Mouse (Mus musculus): ENCODE measurements at regions not wholly inside any gene's neighbourhood (a gene's known extent, or its start where the extent isn't known, plus 50 kb on each side); places are given as distances from the start of the nearest gene placed in this dataset.

DNA sequence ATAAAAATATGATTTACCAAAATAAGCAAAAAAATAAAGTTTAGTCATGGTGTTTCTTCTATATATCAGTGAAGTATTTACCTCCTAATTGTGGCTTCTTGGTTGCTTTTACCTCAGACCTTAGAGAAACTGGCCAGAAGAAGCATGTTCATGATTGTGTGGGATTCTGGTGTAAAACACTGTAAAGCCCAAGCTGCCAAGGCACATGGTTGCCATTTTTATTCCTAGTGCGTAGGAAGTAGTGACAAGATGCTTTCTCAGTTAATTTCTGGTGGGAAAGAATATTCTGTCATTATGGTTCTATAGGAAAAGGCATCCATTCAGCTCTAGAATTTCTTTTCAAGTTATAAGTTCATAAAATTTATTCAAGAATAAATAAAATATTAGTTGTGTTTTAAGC lies 805.2 kb downstream of the Olfm4 start:
- H3K9ac ChIP-seq (ENCODE audit: low read length): no peak overlapping the region
- ATAC-seq (replicated peaks; ENCODE audit: extremely low read depth, insufficient read depth, low FRiP score): no peak
- WGBS: 68% methylated on average over 1 of the region's 1 CpGs
- no peak overlapping the region for H3K4me2 ChIP-seq (ENCODE audit: low read depth, low read length)
- H3K4me1 ChIP-seq (ENCODE audit: control insufficient read depth, insufficient read depth, low read length): no peaks in the 10 kb centered on the region
- H3K4me3 ChIP-seq (ENCODE audit: low read length): no peak overlapping the region
- no peaks in the 10 kb centered on the region for H3K27me3 ChIP-seq (ENCODE audit: control insufficient read depth, insufficient read depth, low read length)
- no peaks in the 10 kb centered on the region for H3K9me3 ChIP-seq (replicated peaks; ENCODE audit: control insufficient read depth, low read length)
- no peak overlapping the region for H3K27ac ChIP-seq (ENCODE audit: low read length)
- no peaks in the 10 kb centered on the region for H3K36me3 ChIP-seq (ENCODE audit: control insufficient read depth, insufficient read depth)

DNA sequence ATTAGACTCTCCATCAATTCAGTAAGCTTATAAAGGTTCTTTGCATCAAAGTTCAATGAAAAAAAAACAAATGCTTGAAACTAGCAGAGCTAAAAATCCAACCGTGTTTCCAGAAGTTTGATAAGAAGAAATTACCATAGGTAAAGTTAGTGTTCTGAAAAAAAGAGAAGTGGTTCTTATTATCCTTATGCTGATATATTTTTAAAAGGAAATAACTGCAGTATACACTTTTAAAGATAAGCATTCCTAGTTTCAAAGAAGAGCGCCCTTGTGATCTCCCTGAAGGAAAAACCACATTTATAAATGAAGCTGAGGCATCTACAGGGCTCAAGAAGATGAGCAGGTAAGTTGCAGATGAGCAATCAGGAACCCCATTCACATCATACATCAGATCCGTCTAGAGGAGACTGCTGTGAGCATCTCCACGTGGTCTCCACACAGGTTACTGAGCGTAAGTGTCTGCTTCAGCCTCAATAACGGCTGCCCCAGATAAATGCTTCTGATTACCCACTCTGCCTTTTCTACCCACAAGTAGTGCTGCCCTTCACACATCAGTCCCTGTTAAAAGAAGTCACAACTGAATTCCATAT lies 815.6 kb downstream of the Olfm4 start:
- Histone ChIP-seq H3K9me3 (replicated peaks; ENCODE audit: control insufficient read depth, low read length) (no peaks in the 10 kb centered on the region), H3K4me3 (ENCODE audit: low read length) (no peak overlapping the region), H3K4me2 (ENCODE audit: low read depth, low read length) (no peak overlapping the region), H3K4me1 (ENCODE audit: control insufficient read depth, insufficient read depth, low read length) (no peaks in the 10 kb centered on the region), H3K36me3 (ENCODE audit: control insufficient read depth, insufficient read depth) (no peaks in the 10 kb centered on the region), H3K27me3 (ENCODE audit: control insufficient read depth, insufficient read depth, low read length) (no peaks in the 10 kb centered on the region), H3K9ac (ENCODE audit: low read length) (no peak overlapping the region), H3K27ac (ENCODE audit: low read length) (no peak overlapping the region)
- WGBS: 72% methylated on average over 6 of the region's 6 CpGs
- ATAC-seq (replicated peaks; ENCODE audit: extremely low read depth, insufficient read depth, low FRiP score): no peak

- Histone ChIP-seq H3K9ac (ENCODE audit: low read length) (no peak overlapping the region), H3K36me3 (ENCODE audit: control insufficient read depth, insufficient read depth) (no peaks in the 10 kb centered on the region), H3K27ac (ENCODE audit: low read length) (no peak overlapping the region), H3K4me3 (ENCODE audit: low read length) (no peak overlapping the region), H3K27me3 (ENCODE audit: control insufficient read depth, insufficient read depth, low read length) (no peaks in the 10 kb centered on the region), H3K9me3 (replicated peaks; ENCODE audit: control insufficient read depth, low read length) (no peaks in the 10 kb centered on the region), H3K4me1 (ENCODE audit: control insufficient read depth, insufficient read depth, low read length) (no peaks in the 10 kb centered on the region), H3K4me2 (ENCODE audit: low read depth, low read length) (no peak overlapping the region)
- ATAC-seq (replicated peaks; ENCODE audit: extremely low read depth, insufficient read depth, low FRiP score): no peak
- WGBS: 65% methylated on average over 3 of the region's 3 CpGs
These were observed 846.6 kb downstream of the Olfm4 start for GRCm38 (mm10) chr14:80830476-80830875.

GRCm38 (mm10) chr14:80844550-80844949 lies 860.7 kb downstream of the Olfm4 start:
- H3K27me3 ChIP-seq (ENCODE audit: control insufficient read depth, insufficient read depth, low read length): no peaks in the 10 kb centered on the region
- no peak overlapping the region for H3K9ac ChIP-seq (ENCODE audit: low read length)
- ATAC-seq (replicated peaks; ENCODE audit: extremely low read depth, insufficient read depth, low FRiP score): no peak
- H3K4me2 ChIP-seq (ENCODE audit: low read depth, low read length): no peak overlapping the region
- no peaks in the 10 kb centered on the region for H3K36me3 ChIP-seq (ENCODE audit: control insufficient read depth, insufficient read depth)
- WGBS: 76% methylated on average over 4 of the region's 4 CpGs
- no peaks in the 10 kb centered on the region for H3K9me3 ChIP-seq (replicated peaks; ENCODE audit: control insufficient read depth, low read length)
- no peak overlapping the region for H3K27ac ChIP-seq (ENCODE audit: low read length)
- H3K4me1 ChIP-seq (ENCODE audit: control insufficient read depth, insufficient read depth, low read length): no peaks in the 10 kb centered on the region
- no peak overlapping the region for H3K4me3 ChIP-seq (ENCODE audit: low read length)

DNA sequence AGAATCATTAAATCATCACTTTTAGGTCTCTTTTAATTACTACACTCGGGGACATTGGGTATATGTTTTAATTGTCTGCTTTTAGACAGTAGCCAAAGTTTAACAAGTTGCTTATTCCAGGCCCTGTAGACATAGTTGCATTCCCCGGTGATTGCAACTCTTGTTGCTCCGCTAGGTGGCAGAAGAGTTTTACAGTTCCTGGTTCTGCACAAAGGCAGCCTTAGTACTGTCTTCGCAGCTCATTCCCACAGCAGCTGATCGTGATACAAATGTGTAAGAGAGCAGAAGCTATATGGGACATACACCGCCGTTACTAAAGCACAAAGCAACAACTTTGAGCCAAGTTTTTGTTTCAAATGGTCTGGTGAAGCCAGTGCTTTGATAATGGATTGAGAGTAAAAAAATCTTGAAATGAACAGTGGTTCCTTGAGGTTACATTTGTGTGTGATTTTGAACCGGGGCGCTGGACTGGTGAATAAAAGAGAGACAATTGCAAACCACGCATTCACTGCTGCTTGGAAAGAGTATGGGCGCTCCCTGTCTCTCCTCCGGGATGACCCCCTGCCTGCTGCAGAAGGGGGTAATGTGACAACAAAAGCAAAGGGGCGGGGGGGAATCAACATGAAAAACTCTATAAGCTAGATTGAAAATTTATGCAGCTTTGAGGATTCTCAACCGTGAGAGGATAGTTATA lies 861.8 kb downstream of the Olfm4 start:
- Histone ChIP-seq H3K4me3 (ENCODE audit: low read length) (no peak overlapping the region), H3K9me3 (replicated peaks; ENCODE audit: control insufficient read depth, low read length) (no peaks in the 10 kb centered on the region), H3K36me3 (ENCODE audit: control insufficient read depth, insufficient read depth) (no peaks in the 10 kb centered on the region), H3K27me3 (ENCODE audit: control insufficient read depth, insufficient read depth, low read length) (no peaks in the 10 kb centered on the region), H3K27ac (ENCODE audit: low read length) (no peak overlapping the region), H3K4me2 (ENCODE audit: low read depth, low read length) (peak overlapping the region; percentile 7; the same call in 1 of the 2 replicates), H3K4me1 (ENCODE audit: control insufficient read depth, insufficient read depth, low read length) (no peaks in the 10 kb centered on the region), H3K9ac (ENCODE audit: low read length) (no peak overlapping the region)
- ATAC-seq (replicated peaks; ENCODE audit: extremely low read depth, insufficient read depth, low FRiP score): peak; percentile 67
- 28% methylated on average over 14 of the region's 14 CpGs for WGBS

- 90% methylated on average over 9 of the region's 9 CpGs for WGBS
- ATAC-seq (replicated peaks; ENCODE audit: extremely low read depth, insufficient read depth, low FRiP score): no peak
These were observed 862.7 kb downstream of the Olfm4 start for GRCm38 (mm10) chr14:80846420-80847083.

More at GRCm38 (mm10) chr14:80846420-80847083, 862.7 kb downstream of the Olfm4 start:
- Histone ChIP-seq H3K27ac (ENCODE audit: low read length) (no peak overlapping the region), H3K27me3 (ENCODE audit: control insufficient read depth, insufficient read depth, low read length) (no peaks in the 10 kb centered on the region), H3K9me3 (replicated peaks; ENCODE audit: control insufficient read depth, low read length) (no peaks in the 10 kb centered on the region), H3K4me3 (ENCODE audit: low read length) (no peak overlapping the region), H3K36me3 (ENCODE audit: control insufficient read depth, insufficient read depth) (no peaks in the 10 kb centered on the region), H3K9ac (ENCODE audit: low read length) (no peak overlapping the region), H3K4me2 (ENCODE audit: low read depth, low read length) (no peak overlapping the region), H3K4me1 (ENCODE audit: control insufficient read depth, insufficient read depth, low read length) (no peaks in the 10 kb centered on the region)

All from heart, embryonic 16.5 days (tissue).